Mouse (Mus musculus) forebrain, embryonic 14.5 days (tissue): Measurements from ENCODE around the gene Hinfp. TPM values are rescaled to one million over a fixed set of nuclear protein-coding genes. Genes with fewer than 3 reads are reported as not detected.
A peak's percentile ranks its signal among the peaks of the same experiment; 100 is the strongest.

Experiments used
- ATAC-seq: fragments of 200-750 bp; cut with Nextera tagmentation; 2 replicates; pipeline ENCODE4 v1.8.0; 2017; ENCODE audit warnings: mild to moderate bottlenecking, moderate library complexity
- DNase-seq: peaks from one replicate; pipeline ENCODE4 v3.0.0-alpha.2; 2015; ENCODE audit warnings: low spot score
- H3K27ac ChIP-seq: fragments of 300-500 bp; sonication (generic); 2 replicates; pipeline ENCODE4 v1.5.1; 2014; ENCODE audit warnings: low read depth, mild to moderate bottlenecking, control low read depth, low read length, moderate library complexity
- H3K27me3 ChIP-seq: fragments of 300-500 bp; sonication (generic); replicated peaks from 2 replicates; pipeline ENCODE4 v1.6.1; 2014; ENCODE audit warnings: low read length, control low read depth, mixed read lengths; ENCODE audit not compliant: control insufficient read depth, insufficient read depth
- H3K36me3 ChIP-seq: fragments of 300-500 bp; sonication (generic); 2 replicates; pipeline ENCODE4 v1.6.1; 2014; ENCODE audit warnings: low read length, control low read depth; ENCODE audit not compliant: control insufficient read depth, insufficient read depth
- H3K4me1 ChIP-seq: fragments of 300-500 bp; sonication (generic); 2 replicates; pipeline ENCODE4 v1.6.1; 2014; ENCODE audit warnings: antibody characterized with exemption, low read length, control low read depth; ENCODE audit not compliant: control insufficient read depth, insufficient read depth
- H3K4me2 ChIP-seq: fragments of 300-500 bp; sonication (generic); 2 replicates; pipeline ENCODE4 v1.6.1; 2014; ENCODE audit warnings: mild to moderate bottlenecking, control low read depth, low read length
- H3K4me3 ChIP-seq: fragments of 300-500 bp; sonication (generic); 2 replicates; pipeline ENCODE4 v1.5.1; 2014; ENCODE audit warnings: low read depth, low read length, control low read depth
- H3K9ac ChIP-seq: fragments of 300-500 bp; sonication (generic); 2 replicates; pipeline ENCODE4 v1.6.1; 2014; ENCODE audit warnings: mild to moderate bottlenecking, low read length, control low read depth, moderate library complexity
- H3K9me3 ChIP-seq: fragments of 300-500 bp; sonication (generic); replicated peaks from 2 replicates; pipeline ENCODE4 v1.6.1; 2016; ENCODE audit warnings: low read length, control low read depth, mixed read lengths; ENCODE audit not compliant: control insufficient read depth
- WGBS: fragments of 180-500 bp; shearing (Covaris S2); extraction: QIAGEN DNeasy Blood & Tissue Kit; methylation state at CpG from one replicate; pipeline ENCODE4 v1.1.7; 2014; 5-methylcytosine and 5-hydroxymethylcytosine counted together
- polyA plus RNA-seq: library from polyadenylated mRNA; unstranded; fragments of >200 nt; fragmentation: Nextera tagmentation; extraction: Ambion mirVana; gene quantifications from 2 replicates; pipeline ENCODE4 v1.2.1, GENCODE M21; 2014

Gene Hinfp
- polyA plus RNA-seq, 1 experiment from 2014 or later = 18.4 TPM

DNA sequence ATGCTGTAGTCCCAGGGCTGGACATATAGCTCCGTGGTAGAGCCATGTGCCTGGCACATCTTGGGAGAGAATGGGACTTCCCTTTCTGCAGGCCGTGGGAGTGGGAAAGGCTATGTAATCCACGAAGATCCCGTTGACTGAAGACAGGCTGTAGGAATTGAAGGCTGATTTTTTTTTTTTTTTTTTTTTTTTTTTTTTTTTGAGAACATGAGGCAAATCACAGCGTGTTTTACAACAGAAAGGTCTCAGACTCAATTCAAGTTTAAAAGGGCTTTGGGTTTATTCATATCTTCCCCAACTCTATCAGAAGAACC is 30.6 kb upstream of the Hinfp start:
- Histone ChIP-seq H3K27me3 (no peaks in the 10 kb centered on the region), H3K9me3 (no peaks in the 10 kb centered on the region), H3K4me2 (peak overlapping the region; percentile 53), H3K27ac (no peak overlapping the region), H3K4me1 (peaks cover 12% of the 10 kb centered on the region), H3K4me3 (peak overlapping the region; percentile 83), H3K36me3 (peaks cover 53% of the 10 kb centered on the region), H3K9ac (peak overlapping the region; percentile 94)
- WGBS = under 1% methylated on average over 5 of the region's 5 CpGs
- ATAC-seq = no peak
- no peak for DNase-seq

DNA sequence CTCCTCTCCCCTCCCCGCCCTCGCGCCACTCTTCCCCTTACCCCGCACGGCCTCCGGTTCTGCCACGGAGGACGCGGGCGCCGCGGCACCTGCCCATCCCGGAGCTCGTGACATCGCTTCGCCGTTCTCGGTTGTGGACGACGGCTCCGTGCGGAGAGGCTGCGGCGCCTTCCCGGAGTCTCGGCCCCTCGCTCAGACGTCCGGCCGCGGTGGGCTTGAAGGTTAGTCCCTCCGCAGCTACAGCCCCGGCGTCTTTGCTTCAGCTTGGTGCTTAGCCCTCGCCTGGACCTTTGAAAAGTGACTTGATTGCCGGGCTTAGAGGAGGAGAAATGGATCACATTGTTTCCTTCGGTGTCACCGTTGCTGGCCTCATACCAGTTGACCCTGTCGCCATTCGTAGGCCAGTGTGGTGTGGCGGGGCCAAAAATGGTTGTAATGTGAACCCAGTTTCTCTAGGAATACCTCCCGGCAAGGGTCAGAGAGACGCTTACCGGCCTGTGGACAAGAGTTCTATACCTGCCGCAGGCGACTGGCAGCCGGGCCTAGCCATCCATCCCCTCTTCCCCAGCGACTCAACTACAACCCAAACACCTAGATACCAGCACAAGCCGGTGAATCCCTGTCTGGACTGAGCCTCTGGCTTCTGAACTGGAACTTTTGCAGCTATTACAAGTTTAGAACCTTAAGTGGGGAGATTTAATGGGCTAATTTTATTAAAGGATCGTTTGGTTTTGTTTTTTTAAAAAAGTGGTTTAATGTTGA is 30.0 kb upstream of the Hinfp start:
- Histone ChIP-seq H3K27ac (peak overlapping the region; percentile 94), H3K4me2 (peak overlapping the region; percentile 53), H3K9me3 (no peaks in the 10 kb centered on the region), H3K27me3 (no peaks in the 10 kb centered on the region), H3K4me1 (peaks cover 12% of the 10 kb centered on the region), H3K9ac (peak overlapping the region; percentile 94), H3K4me3 (peak overlapping the region; percentile 83), H3K36me3 (peaks cover 59% of the 10 kb centered on the region)
- ATAC-seq (no peak), DNase-seq (peak; percentile 34)
- WGBS = under 1% methylated on average over 49 of the region's 50 CpGs

- Histone ChIP-seq H3K4me1 (peaks cover 12% of the 10 kb centered on the region), H3K9ac (peak within 1 kb of the TSS; percentile 94), H3K9me3 (no peaks in the 10 kb centered on the region), H3K4me3 (peak within 1 kb of the TSS; percentile 83), H3K27me3 (no peaks in the 10 kb centered on the region), H3K27ac (peak within 1 kb of the TSS; percentile 94), H3K36me3 (peaks cover 57% of the 10 kb centered on the region), H3K4me2 (peak within 1 kb of the TSS; percentile 53)
- ATAC-seq (peak; percentile 97), DNase-seq (peak; percentile 100)
- under 1% methylated on average over 89 of the region's 91 CpGs for whole genome bisulfite sequencing
These were observed 29.2 kb upstream of the Hinfp start, which contains the start of gene H2afx for GRCm38 (mm10) chr9:44334396-44335330. Gene H2afx (plus strand): TSS chr9:44334694.

- no peak overlapping the region for H3K4me3 ChIP-seq
- 95% methylated on average over 13 of the region's 13 CpGs for WGBS
- H3K9me3 ChIP-seq = no peaks in the 10 kb centered on the region
- peaks cover 52% of the 10 kb centered on the region for H3K36me3 ChIP-seq
- H3K4me1 ChIP-seq = peaks cover 12% of the 10 kb centered on the region
- no peak overlapping the region for H3K9ac ChIP-seq
- H3K27me3 ChIP-seq = no peaks in the 10 kb centered on the region
- ATAC-seq = no peak
- H3K27ac ChIP-seq = no peak overlapping the region
- no peak overlapping the region for H3K4me2 ChIP-seq
- no peak for DNase-seq
These were observed 27.6 kb upstream of the Hinfp start for GRCm38 (mm10) chr9:44332918-44333638.

DNA sequence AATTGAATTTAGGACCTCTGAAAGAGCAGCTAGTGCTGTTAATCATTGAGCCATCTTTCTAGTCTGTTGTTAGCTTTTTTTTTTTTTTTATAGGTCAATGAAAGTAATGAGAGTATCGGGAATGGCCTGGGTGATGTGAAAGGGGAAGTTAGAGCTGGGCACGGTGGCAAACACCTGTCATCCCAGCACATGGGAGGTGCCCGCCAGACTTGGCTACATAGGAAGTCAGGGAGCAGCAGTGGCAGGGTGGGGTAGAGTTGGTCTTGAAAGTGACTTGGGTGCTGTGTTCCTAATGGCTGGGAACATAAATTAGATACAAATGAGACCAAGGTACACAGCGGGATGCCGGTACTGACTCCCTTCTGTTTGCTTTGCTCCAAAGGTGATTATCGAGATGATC is 25.3 kb upstream of the Hinfp start:
- no peak for ATAC-seq
- 95% methylated on average over 6 of the region's 6 CpGs for WGBS

GRCm38 (mm10) chr9:44327926-44328325 is 22.5 kb upstream of the Hinfp start:
- Histone ChIP-seq H3K27me3 (no peaks in the 10 kb centered on the region), H3K27ac (peak overlapping the region; percentile 48; the same call in 1 of the 2 replicates), H3K9ac (peak overlapping the region; percentile 77), H3K4me1 (peaks cover 8% of the 10 kb centered on the region), H3K4me3 (peak overlapping the region; percentile 62), H3K36me3 (peaks cover 28% of the 10 kb centered on the region), H3K4me2 (peak overlapping the region; percentile 62), H3K9me3 (no peaks in the 10 kb centered on the region)
- DNase-seq (no peak), ATAC-seq (no peak)
- WGBS = 89% methylated on average over 5 of the region's 5 CpGs

More for the DNA sequence above, 25.3 kb upstream of the Hinfp start:
- Histone ChIP-seq H3K9ac (no peak overlapping the region), H3K9me3 (no peaks in the 10 kb centered on the region), H3K27ac (no peak overlapping the region), H3K27me3 (no peaks in the 10 kb centered on the region), H3K4me2 (no peak overlapping the region), H3K36me3 (peaks cover 39% of the 10 kb centered on the region), H3K4me1 (peaks cover 8% of the 10 kb centered on the region), H3K4me3 (no peak overlapping the region)
- no peak for DNase-seq

GRCm38 (mm10) chr9:44327064-44327711 is 21.7 kb upstream of the Hinfp start:
- H3K36me3 ChIP-seq = peaks cover 20% of the 10 kb centered on the region
- 0% methylated on average over 22 of the region's 22 CpGs for WGBS
- no peaks in the 10 kb centered on the region for H3K9me3 ChIP-seq
- no peaks in the 10 kb centered on the region for H3K27me3 ChIP-seq
- peaks cover 8% of the 10 kb centered on the region for H3K4me1 ChIP-seq
- H3K4me3 ChIP-seq = peak overlapping the region; percentile 62
- ATAC-seq = peak; percentile 38
- H3K4me2 ChIP-seq = peak overlapping the region; percentile 62
- peak; percentile 46 for DNase-seq
- H3K27ac ChIP-seq = peak overlapping the region; percentile 80
- H3K9ac ChIP-seq = peak overlapping the region; percentile 77

DNA sequence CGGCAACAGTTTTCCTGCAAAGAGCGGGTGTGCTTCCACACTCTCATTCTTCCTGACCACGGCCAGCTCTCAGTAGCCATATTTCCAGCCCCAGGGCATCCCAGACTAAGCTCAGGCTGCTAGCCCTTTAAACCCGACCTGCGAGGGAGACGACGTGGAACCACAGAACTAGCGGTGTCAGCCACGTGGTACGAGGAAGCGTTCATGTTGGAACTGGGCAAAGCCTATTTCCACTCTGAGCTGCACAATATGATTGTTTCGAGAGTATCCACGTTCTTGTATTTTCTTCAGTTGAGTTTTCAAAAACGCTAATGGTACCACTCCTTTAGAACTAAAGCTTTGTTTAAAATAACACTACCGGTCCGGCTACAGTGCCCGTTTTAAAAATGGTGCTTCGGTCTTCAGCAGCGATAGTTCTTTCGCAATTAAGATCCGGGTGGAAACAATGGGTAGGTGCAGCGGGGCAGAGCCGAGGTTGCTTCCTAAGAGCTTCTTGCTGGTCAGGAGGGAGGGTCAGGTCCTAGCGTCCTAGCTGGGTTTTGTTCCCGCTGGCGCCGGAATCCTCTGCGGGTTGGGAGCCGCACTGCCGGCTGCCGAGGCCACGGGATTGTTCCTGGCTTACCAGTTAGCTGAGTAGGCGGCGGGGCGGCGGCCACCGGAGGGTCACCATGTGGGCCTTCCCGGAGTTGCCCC is 21.0 kb upstream of the Hinfp start:
- under 1% methylated on average over 38 of the region's 38 CpGs for WGBS
- Histone ChIP-seq H3K27ac (peak overlapping the region; percentile 80), H3K4me2 (peak overlapping the region; percentile 62), H3K9ac (peak overlapping the region; percentile 77), H3K4me3 (peak overlapping the region; percentile 62), H3K9me3 (no peaks in the 10 kb centered on the region), H3K36me3 (peaks cover 14% of the 10 kb centered on the region), H3K27me3 (no peaks in the 10 kb centered on the region), H3K4me1 (peaks cover 8% of the 10 kb centered on the region)
- peak; percentile 93 for ATAC-seq
- peak; percentile 90 for DNase-seq
